Mouse (Mus musculus): ENCODE data around the gene Pacsin2. TPM values are rescaled to one million over a fixed set of nuclear protein-coding genes. Genes with fewer than 3 reads are reported as not detected.

The Pacsin2 gene
- polyA plus RNA-seq, 1 experiment from 2014 or later: 49.6 TPM

GRCm38 (mm10) chr15:83430419-83430818 is 34.0 kb downstream of the Pacsin2 start:
- ATAC-seq (ENCODE audit: insufficient number of reproducible peaks, insufficient read depth, low FRiP score, low TSS enrichment): no peak
- Histone ChIP-seq H3K27ac (no peak overlapping the region), H3K9me3 (no peaks in the 10 kb centered on the region), H3K36me3 (no peaks in the 10 kb centered on the region), H3K9ac (no peak overlapping the region), H3K4me2 (replicated peaks) (no peak overlapping the region), H3K27me3 (no peaks in the 10 kb centered on the region), H3K4me1 (peaks cover 30% of the 10 kb centered on the region; the same call in 1 of the 2 replicates), H3K4me3 (no peak overlapping the region)
- WGBS: 65% methylated on average over 7 of the region's 7 CpGs

- H3K4me2 ChIP-seq (replicated peaks): no peak overlapping the region
- no peaks in the 10 kb centered on the region for H3K27me3 ChIP-seq
- H3K4me3 ChIP-seq: no peak overlapping the region
- WGBS: 100% methylated on average over 1 of the region's 1 CpGs
- H3K36me3 ChIP-seq: no peaks in the 10 kb centered on the region
- H3K27ac ChIP-seq: no peak overlapping the region
- no peak overlapping the region for H3K9ac ChIP-seq
- ATAC-seq (ENCODE audit: insufficient number of reproducible peaks, insufficient read depth, low FRiP score, low TSS enrichment): no peak
- H3K9me3 ChIP-seq: no peaks in the 10 kb centered on the region
- H3K4me1 ChIP-seq: peaks cover 30% of the 10 kb centered on the region; the same call in 1 of the 2 replicates
These were observed 35.8 kb downstream of the Pacsin2 start for GRCm38 (mm10) chr15:83428586-83428985.

GRCm38 (mm10) chr15:83427294-83428163 is 36.9 kb downstream of the Pacsin2 start:
- Histone ChIP-seq H3K4me2 (replicated peaks) (no peak overlapping the region), H3K27me3 (no peaks in the 10 kb centered on the region), H3K9ac (no peak overlapping the region), H3K9me3 (no peaks in the 10 kb centered on the region), H3K4me3 (no peak overlapping the region), H3K4me1 (peaks cover 20% of the 10 kb centered on the region; the same call in 1 of the 2 replicates), H3K36me3 (no peaks in the 10 kb centered on the region), H3K27ac (no peak overlapping the region)
- 76% methylated on average over 9 of the region's 9 CpGs for WGBS
- no peak for ATAC-seq (ENCODE audit: insufficient number of reproducible peaks, insufficient read depth, low FRiP score, low TSS enrichment)

GRCm38 (mm10) chr15:83425794-83426193 is 38.6 kb downstream of the Pacsin2 start:
- no peak for ATAC-seq (ENCODE audit: insufficient number of reproducible peaks, insufficient read depth, low FRiP score, low TSS enrichment)
- 0 out of 2 replicates have a peak overlapping the region, but pooled peaks have one; percentile 26 for H3K27ac ChIP-seq
- H3K4me3 ChIP-seq: no peak overlapping the region
- no peak overlapping the region for H3K9ac ChIP-seq
- H3K27me3 ChIP-seq: no peaks in the 10 kb centered on the region
- H3K9me3 ChIP-seq: no peaks in the 10 kb centered on the region
- H3K4me2 ChIP-seq (replicated peaks): no peak overlapping the region
- no peaks in the 10 kb centered on the region for H3K36me3 ChIP-seq
- WGBS: 15% methylated on average over 5 of the region's 5 CpGs
- H3K4me1 ChIP-seq: peaks cover 15% of the 10 kb centered on the region; the same call in 1 of the 2 replicates

- Histone ChIP-seq H3K4me1 (peaks cover 15% of the 10 kb centered on the region; the same call in 1 of the 2 replicates), H3K9me3 (no peaks in the 10 kb centered on the region), H3K27me3 (no peaks in the 10 kb centered on the region), H3K4me2 (replicated peaks) (no peak overlapping the region), H3K9ac (no peak overlapping the region), H3K36me3 (no peaks in the 10 kb centered on the region), H3K27ac (0 out of 2 replicates have a peak overlapping the region, but pooled peaks have one; percentile 26), H3K4me3 (no peak overlapping the region)
- no peak for ATAC-seq (ENCODE audit: insufficient number of reproducible peaks, insufficient read depth, low FRiP score, low TSS enrichment)
- WGBS: 62% methylated on average over 4 of the region's 4 CpGs
These were observed 39.1 kb downstream of the Pacsin2 start for GRCm38 (mm10) chr15:83425277-83425676.

- 72% methylated on average over 5 of the region's 5 CpGs for WGBS
- no peak for ATAC-seq (ENCODE audit: insufficient number of reproducible peaks, insufficient read depth, low FRiP score, low TSS enrichment)
These were observed 40.6 kb downstream of the Pacsin2 start for GRCm38 (mm10) chr15:83423589-83424384.

GRCm38 (mm10) chr15:83422299-83422981 is 42.0 kb downstream of the Pacsin2 start:
- Histone ChIP-seq H3K4me1 (0 out of 2 replicates have a peak, but pooled peaks cover 7% of the 10 kb centered on the region), H3K9me3 (no peaks in the 10 kb centered on the region), H3K27me3 (no peaks in the 10 kb centered on the region), H3K4me2 (replicated peaks) (no peak overlapping the region), H3K27ac (no peak overlapping the region), H3K4me3 (no peak overlapping the region), H3K36me3 (no peaks in the 10 kb centered on the region), H3K9ac (no peak overlapping the region)
- no peak for ATAC-seq (ENCODE audit: insufficient number of reproducible peaks, insufficient read depth, low FRiP score, low TSS enrichment)
- WGBS: 87% methylated on average over 15 of the region's 15 CpGs

More at GRCm38 (mm10) chr15:83423589-83424384, 40.6 kb downstream of the Pacsin2 start:
- H3K4me3 ChIP-seq: no peak overlapping the region
- no peak overlapping the region for H3K4me2 ChIP-seq (replicated peaks)
- H3K9me3 ChIP-seq: no peaks in the 10 kb centered on the region
- no peak overlapping the region for H3K27ac ChIP-seq
- no peak overlapping the region for H3K9ac ChIP-seq
- no peaks in the 10 kb centered on the region for H3K27me3 ChIP-seq
- H3K36me3 ChIP-seq: no peaks in the 10 kb centered on the region
- 0 out of 2 replicates have a peak, but pooled peaks cover 7% of the 10 kb centered on the region for H3K4me1 ChIP-seq

DNA sequence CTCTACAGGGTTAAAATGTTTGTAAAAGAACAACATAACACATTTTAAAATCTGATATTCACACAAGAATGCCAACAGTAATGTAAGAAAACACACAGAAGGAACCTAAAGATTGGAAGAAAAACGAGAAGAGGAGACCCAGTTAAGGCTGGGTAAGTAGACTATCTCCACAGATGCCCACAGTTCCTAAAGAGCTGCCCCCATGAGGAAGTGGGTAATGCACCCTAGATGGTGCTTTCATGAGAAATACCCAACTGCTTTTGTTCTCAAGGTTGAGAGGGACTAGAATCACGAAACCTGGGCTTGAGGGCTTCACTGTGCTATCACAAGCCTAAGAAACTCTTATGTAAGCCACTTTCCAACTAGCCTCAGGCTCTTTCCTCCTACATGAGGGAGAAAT is 44.8 kb downstream of the Pacsin2 start:
- 78% methylated on average over 2 of the region's 2 CpGs for WGBS
- Histone ChIP-seq H3K4me2 (replicated peaks) (no peak overlapping the region), H3K27ac (no peak overlapping the region), H3K9me3 (no peaks in the 10 kb centered on the region), H3K36me3 (no peaks in the 10 kb centered on the region), H3K9ac (no peak overlapping the region), H3K4me3 (no peak overlapping the region), H3K4me1 (0 out of 2 replicates have a peak, but pooled peaks cover 8% of the 10 kb centered on the region), H3K27me3 (no peaks in the 10 kb centered on the region)
- ATAC-seq (ENCODE audit: insufficient number of reproducible peaks, insufficient read depth, low FRiP score, low TSS enrichment): no peak

- H3K4me2 ChIP-seq (replicated peaks): no peak overlapping the region
- H3K9ac ChIP-seq: no peak overlapping the region
- H3K27me3 ChIP-seq: no peaks in the 10 kb centered on the region
- no peaks in the 10 kb centered on the region for H3K36me3 ChIP-seq
- 0 out of 2 replicates have a peak, but pooled peaks cover 8% of the 10 kb centered on the region for H3K4me1 ChIP-seq
- no peak overlapping the region for H3K4me3 ChIP-seq
- no peak overlapping the region for H3K27ac ChIP-seq
- no peaks in the 10 kb centered on the region for H3K9me3 ChIP-seq
- ATAC-seq (ENCODE audit: insufficient number of reproducible peaks, insufficient read depth, low FRiP score, low TSS enrichment): no peak
These were observed 45.7 kb downstream of the Pacsin2 start for GRCm38 (mm10) chr15:83418685-83419084.

DNA sequence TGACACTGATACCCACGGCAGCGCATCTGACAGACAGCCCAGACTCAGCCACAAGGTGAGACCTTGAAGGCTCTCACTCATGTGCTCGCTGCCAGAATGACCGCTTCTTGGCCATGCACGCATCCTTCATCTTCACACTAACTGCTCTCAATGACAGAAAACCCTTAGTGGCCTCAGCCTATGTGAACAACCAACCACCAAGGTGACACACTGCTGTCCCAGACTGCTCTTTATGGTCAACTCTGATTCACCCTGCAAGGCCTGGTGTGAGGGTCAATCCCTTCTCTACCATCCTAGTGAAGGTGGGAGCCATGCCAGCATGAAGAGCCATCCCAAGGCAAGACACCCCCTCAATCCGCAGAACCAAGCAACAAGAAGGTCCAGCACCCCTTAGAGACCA is 46.5 kb downstream of the Pacsin2 start:
- no peak for ATAC-seq (ENCODE audit: insufficient number of reproducible peaks, insufficient read depth, low FRiP score, low TSS enrichment)
- no peaks in the 10 kb centered on the region for H3K27me3 ChIP-seq
- H3K9me3 ChIP-seq: no peaks in the 10 kb centered on the region
- H3K4me2 ChIP-seq (replicated peaks): no peak overlapping the region
- no peaks in the 10 kb centered on the region for H3K36me3 ChIP-seq
- no peak overlapping the region for H3K27ac ChIP-seq
- WGBS: 88% methylated on average over 6 of the region's 6 CpGs
- H3K9ac ChIP-seq: no peak overlapping the region
- H3K4me3 ChIP-seq: no peak overlapping the region
- 0 out of 2 replicates have a peak, but pooled peaks cover 8% of the 10 kb centered on the region for H3K4me1 ChIP-seq

- no peaks in the 10 kb centered on the region for H3K9me3 ChIP-seq
- no peak overlapping the region for H3K4me2 ChIP-seq (replicated peaks)
- ATAC-seq (ENCODE audit: insufficient number of reproducible peaks, insufficient read depth, low FRiP score, low TSS enrichment): no peak
- no peaks in the 10 kb centered on the region for H3K36me3 ChIP-seq
- WGBS: 69% methylated on average over 7 of the region's 7 CpGs
- no peaks in the 10 kb centered on the region for H3K27me3 ChIP-seq
- H3K4me3 ChIP-seq: no peak overlapping the region
- 0 out of 2 replicates have a peak, but pooled peaks cover 8% of the 10 kb centered on the region for H3K4me1 ChIP-seq
- no peak overlapping the region for H3K9ac ChIP-seq
- no peak overlapping the region for H3K27ac ChIP-seq
These were observed 47.0 kb downstream of the Pacsin2 start for GRCm38 (mm10) chr15:83417407-83417806.

Data from embryonic facial prominence, embryonic 12.5 days (tissue).